In genomic region chr11:98816706-98817239, GRCm38 (mm10) we compare ENCODE assay signal across 27 mouse cellular contexts. TPM values are rescaled to one million over a fixed set of nuclear protein-coding genes. Genes with fewer than 3 reads are reported as not detected.
DNase-seq lines count a peak whose midpoint lies in the region; ATAC-seq and TF ChIP-seq lines count a peak whose summit lies in the region.
"Had no signal": no experiment of that assay in that cellular context is flagged by ENCODE, and none has a peak within 500 bp of the region (broad histone marks: within the 10 kb centered on the region; RNA-seq: fewer than 3 reads in every experiment).

No protein-coding gene starts in this region.

- 100% methylated on average over 1 of the region's 1 CpGs for WGBS in lung, postnatal 0 days
- WGBS in small intestine, adult 2 months = 81% methylated on average over 1 of the region's 1 CpGs

- no peak for ATAC-seq in lung, postnatal 0 days
- peak; percentile 80 to 81; a peak in 3 of 4 replicates for ATAC-seq in hematopoietic stem cell, adult 5-6 weeks (replicated peaks in 1 of 2; ENCODE audit: insufficient read depth in 1 of 2, low FRiP score in 2 of 2, low TSS enrichment in 1 of 2, low read depth in 1 of 2, poor library complexity in 2 of 2, severe bottlenecking in 2 of 2)
- ATAC-seq: CD4-positive, CD25-positive, alpha-beta regulatory T cell, adult 4 months; forebrain, embryonic 16.5 days; intestine, embryonic 15.5 days; midbrain, embryonic 16.5 days had no signal

- no peaks in the 10 kb centered on the region for H3K27me3 ChIP-seq in lung, postnatal 0 days (replicated peaks; ENCODE audit: insufficient read depth, low read length)
- H3K27me3 ChIP-seq in small intestine, adult 2 months (ENCODE audit: control insufficient read depth, insufficient read depth, low read length) = no peaks in the 10 kb centered on the region
- H3K27me3 ChIP-seq: heart, embryonic 15.5 days; hindbrain, embryonic 15.5 days; intestine, embryonic 15.5 days; limb, embryonic 13.5 days; liver, embryonic 15.5 days had no signal

- TF ChIP-seq EP300 in lung, postnatal 0 days (IDR thresholded peaks at IDR 0.05) = no peak

- H3K4me2 ChIP-seq in lung, postnatal 0 days (replicated peaks; ENCODE audit: low read depth, low read length) = no peak overlapping the region
- H3K4me2 ChIP-seq: heart, embryonic 15.5 days; hindbrain, embryonic 15.5 days; intestine, embryonic 15.5 days; limb, embryonic 13.5 days; liver, embryonic 15.5 days had no signal

- TF ChIP-seq CTCF in lung, postnatal 0 days (IDR thresholded peaks at IDR 0.05) = no peak
- TF ChIP-seq CTCF in small intestine, adult 2 months (IDR thresholded peaks at IDR 0.05; ENCODE audit: extremely low read depth, insufficient read length, insufficient replicate concordance, low read depth, low read length) = no peak

- intact Hi-C loops in left cerebral cortex, postnatal 36 days (cut with DNase I) = no loop called here

- no peak for TF ChIP-seq POLR2A in small intestine, adult 2 months (IDR thresholded peaks at IDR 0.05; ENCODE audit: low read depth, low read length)

- no peak overlapping the region for H3K4me3 ChIP-seq in lung, postnatal 0 days (ENCODE audit: low read depth, low read length)
- H3K4me3 ChIP-seq in small intestine, adult 2 months (ENCODE audit: low read depth, low read length) = no peak overlapping the region
- H3K4me3 ChIP-seq: embryonic facial prominence, embryonic 10.5 days; heart, embryonic 15.5 days; hindbrain, embryonic 15.5 days; intestine, embryonic 15.5 days; limb, embryonic 13.5 days; liver, embryonic 15.5 days had no signal

- H3K36me3 ChIP-seq in lung, postnatal 0 days (ENCODE audit: insufficient read depth, low read length) = peaks cover 29% of the 10 kb centered on the region
- peaks cover 62% of the 10 kb centered on the region for H3K36me3 ChIP-seq in small intestine, adult 2 months (ENCODE audit: control insufficient read depth, insufficient read depth, low read length)

- no peak overlapping the region for H3K9ac ChIP-seq in lung, postnatal 0 days (replicated peaks; ENCODE audit: low read depth)
- H3K9ac ChIP-seq: heart, embryonic 15.5 days; hindbrain, embryonic 15.5 days; intestine, embryonic 15.5 days; limb, embryonic 13.5 days; liver, embryonic 15.5 days had no signal

- no peak overlapping the region for H3K27ac ChIP-seq in lung, postnatal 0 days (ENCODE audit: low read length)
- H3K27ac ChIP-seq in small intestine, adult 2 months (ENCODE audit: insufficient read depth, low read depth, low read length) = peak overlapping the region; percentile 53; the same call in 1 of the 2 replicates
- H3K27ac ChIP-seq: embryonic facial prominence, embryonic 10.5 days; heart, embryonic 15.5 days; hindbrain, embryonic 15.5 days; intestine, embryonic 15.5 days; limb, embryonic 13.5 days; liver, embryonic 15.5 days had no signal

- DNase-seq in lung, postnatal 0 days (ENCODE audit: low spot score) = peak; percentile 35
- DNase-seq in lung, adult 18-20 months = no peak
- DNase-seq in MEL-GATA-1-ER (ENCODE audit: extremely low read depth, low read depth) = peak; percentile 75
- no peak for DNase-seq in left cerebral cortex, postnatal 36 days (ENCODE audit: low spot score in 2 of 2)
- no peak for DNase-seq in embryo, embryonic 10 days (ENCODE audit: low spot score)
- no peak for DNase-seq in urinary bladder, postnatal 10 days (ENCODE audit: low spot score)
- DNase-seq: adrenal gland, adult 8-10 months; cerebellum, adult 2 months; cerebellum, postnatal 25 days; gastrocnemius, postnatal 25 days; heart, postnatal 36 days; kidney, adult 8-10 months; kidney, postnatal 10 days; layer of hippocampus, postnatal 36 days; lung, postnatal 14 days; thymus, postnatal 14 days had no signal

- H3K9me3 ChIP-seq in lung, postnatal 0 days (ENCODE audit: low read length) = no peaks in the 10 kb centered on the region
- H3K9me3 ChIP-seq: embryonic facial prominence, embryonic 10.5 days; heart, embryonic 15.5 days; hindbrain, embryonic 15.5 days; intestine, embryonic 15.5 days; limb, embryonic 13.5 days; liver, embryonic 15.5 days had no signal

- no peaks in the 10 kb centered on the region; the same call in 1 of the 2 replicates for H3K4me1 ChIP-seq in lung, postnatal 0 days (ENCODE audit: insufficient read depth, low read depth, low read length)
- H3K4me1 ChIP-seq in small intestine, adult 2 months (ENCODE audit: control insufficient read depth, insufficient read depth, insufficient read length, low read length) = no peaks in the 10 kb centered on the region
- H3K4me1 ChIP-seq: embryonic facial prominence, embryonic 10.5 days; intestine, embryonic 15.5 days had no signal

RNA-seq across cellular contexts. Expression of gene Casc3, which starts 12.1 kb away (rescaled TPM):
- 22.7 and 22.9 TPM in 2 replicates for polyA plus RNA-seq in lung, postnatal 0 days (2015; fragmentation: Nextera tagmentation; extraction: Ambion mirVana)
- 22.8 and 34.9 TPM in 2 replicates for total RNA-seq in hematopoietic stem cell, adult 5-6 weeks (2017)
- 11.7 and 22.0 TPM in 2 replicates for polyA plus RNA-seq in small intestine, adult 2 months (2012; rRNA removed)
- total RNA-seq in left cerebral cortex, postnatal 36 days (2021) = 10 to 100 TPM; 46.7 to 63.5 TPM

RNA-seq across cellular contexts. Expression of gene Rapgefl1, which starts 19.8 kb away (rescaled TPM):
- polyA plus RNA-seq in lung, postnatal 0 days (2015; fragmentation: Nextera tagmentation; extraction: Ambion mirVana) = 1.1 and 1.5 TPM in 2 replicates
- total RNA-seq in hematopoietic stem cell, adult 5-6 weeks (2017) = 0.40 and 0.75 TPM in 2 replicates
- polyA plus RNA-seq in small intestine, adult 2 months (2012; rRNA removed) = 11.4 and 47.6 TPM in 2 replicates
- total RNA-seq in left cerebral cortex, postnatal 36 days (2021) = 100 to 1,000 TPM; 139 to 161 TPM

RNA-seq across cellular contexts. Expression of gene Msl1, which starts 21.5 kb away (rescaled TPM):
- 16.3 and 21.3 TPM in 2 replicates for polyA plus RNA-seq in lung, postnatal 0 days (2015; fragmentation: Nextera tagmentation; extraction: Ambion mirVana)
- total RNA-seq in hematopoietic stem cell, adult 5-6 weeks (2017) = 81.7 and 82.7 TPM in 2 replicates
- 19.8 and 38.5 TPM in 2 replicates for polyA plus RNA-seq in small intestine, adult 2 months (2012; rRNA removed)
- total RNA-seq in left cerebral cortex, postnatal 36 days (2021) = 100 to 1,000 TPM; 169 to 193 TPM

RNA-seq across cellular contexts. Expression of gene Nr1d1, which starts 41.6 kb away (rescaled TPM):
- 6.9 and 8.9 TPM in 2 replicates for polyA plus RNA-seq in lung, postnatal 0 days (2015; fragmentation: Nextera tagmentation; extraction: Ambion mirVana)
- total RNA-seq in hematopoietic stem cell, adult 5-6 weeks (2017) = 0.81 and 1.8 TPM in 2 replicates
- 59.8 and 206 TPM in 2 replicates for polyA plus RNA-seq in small intestine, adult 2 months (2012; rRNA removed)
- 100 to 1,000 TPM; 117 to 141 TPM for total RNA-seq in left cerebral cortex, postnatal 36 days (2021)

RNA-seq across cellular contexts. Expression of gene Wipf2, which starts 46.7 kb away (rescaled TPM):
- 4.0 and 4.1 TPM in 2 replicates for polyA plus RNA-seq in lung, postnatal 0 days (2015; fragmentation: Nextera tagmentation; extraction: Ambion mirVana)
- total RNA-seq in hematopoietic stem cell, adult 5-6 weeks (2017) = 6.4 and 6.7 TPM in 2 replicates
- 11.4 and 27.3 TPM in 2 replicates for polyA plus RNA-seq in small intestine, adult 2 months (2012; rRNA removed)
- 10 to 100 TPM; 67.4 to 74.6 TPM for total RNA-seq in left cerebral cortex, postnatal 36 days (2021)

Comparison
In these comparisons a context has a peak if more than half of its experiments do, and no peak if none do; other contexts are left out.
1. DNase-seq: peak in lung, postnatal 0 days (single experiment) and MEL-GATA-1-ER (single experiment); none in lung, adult 18-20 months (0 of 2), left cerebral cortex, postnatal 36 days (0 of 2), embryo, embryonic 10 days (single experiment) and urinary bladder, postnatal 10 days (single experiment).
2. RNA of gene Rapgefl1, which starts 19.8 kb away (total RNA-seq): 139 to 161 TPM in left cerebral cortex, postnatal 36 days; 0.40 to 0.75 TPM in hematopoietic stem cell, adult 5-6 weeks; every median in the first group is over 10 times any median in the second.